Mouse (Mus musculus) thymus, postnatal 14 days (tissue): ENCODE data around the gene Epha6.
"Not testable (repeated sequence)": the region's sequence is repeated elsewhere in the genome, so short reads cannot be mapped to it uniquely, and the experiment has no call there.

ENCODE experiments used
- DNase-seq: peaks from one replicate; pipeline ENCODE4 v3.0.0; 2021

Gene Epha6

DNA sequence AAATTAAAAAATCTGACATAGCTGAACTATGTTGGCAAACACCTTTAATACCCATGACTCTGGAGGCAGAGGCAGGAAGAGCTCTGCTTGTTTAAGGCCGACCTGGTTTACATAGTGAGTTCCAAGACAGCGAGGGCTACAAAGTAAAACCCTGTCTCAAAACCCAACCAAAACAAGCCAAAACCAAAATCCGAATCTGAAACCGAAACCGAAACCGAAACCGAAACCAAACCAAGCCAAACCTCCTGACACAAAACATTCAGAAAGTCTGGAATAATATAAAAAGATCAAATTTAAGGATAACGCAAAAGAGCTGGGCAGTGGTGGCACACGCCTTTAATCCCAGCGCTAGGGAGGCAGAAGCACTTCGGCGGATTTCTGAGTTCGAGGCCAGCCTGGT lies 725.3 kb downstream of the Epha6 start:
- DNase-seq, result no peak

DNA sequence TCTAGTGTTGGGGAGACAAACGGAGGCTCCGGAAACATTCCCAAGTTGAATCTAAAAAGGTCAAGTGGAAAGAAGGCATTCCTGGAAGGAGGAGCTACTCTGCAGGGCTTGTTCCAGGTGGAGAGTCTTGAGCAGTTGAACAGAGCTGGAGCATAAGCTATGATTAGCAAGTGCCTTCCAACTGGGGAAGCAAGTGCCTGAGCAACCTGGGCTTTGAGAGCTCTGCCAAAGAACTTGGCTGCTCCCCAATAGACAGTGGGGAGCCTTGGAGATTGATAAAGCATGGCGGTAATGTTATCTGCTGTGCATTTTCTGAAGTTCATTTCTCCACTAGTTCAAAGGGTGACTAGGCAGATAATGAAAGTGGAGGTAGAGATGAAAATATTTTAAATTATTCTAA lies 733.5 kb downstream of the Epha6 start:
- DNase-seq, result no peak

GRCm38 (mm10) chr16:59854160-59854717 lies 751.1 kb downstream of the Epha6 start:
- DNase-seq, result no peak

DNA sequence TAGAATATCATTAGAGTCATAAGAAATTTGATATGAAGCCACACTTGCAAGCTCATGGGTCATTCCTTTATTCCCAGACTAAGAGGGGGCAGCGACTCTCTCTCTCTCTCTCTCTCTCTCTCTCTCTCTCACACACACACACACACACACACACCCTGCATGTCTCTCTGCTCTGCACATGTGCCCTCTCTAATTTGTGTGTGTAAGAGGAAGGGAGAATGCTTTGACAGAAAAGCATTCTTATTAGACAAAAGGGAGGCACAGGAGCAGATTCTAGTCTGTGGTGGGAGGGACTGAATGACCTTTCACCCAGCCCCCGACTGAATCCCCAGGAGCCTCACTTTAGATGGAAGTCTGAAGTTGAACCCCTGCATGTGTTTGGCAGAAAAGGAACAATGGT lies 752.6 kb downstream of the Epha6 start:
- DNase-seq, result no peak

GRCm38 (mm10) chr16:59846574-59846973 lies 758.8 kb downstream of the Epha6 start:
- DNase-seq, result no peak

DNA sequence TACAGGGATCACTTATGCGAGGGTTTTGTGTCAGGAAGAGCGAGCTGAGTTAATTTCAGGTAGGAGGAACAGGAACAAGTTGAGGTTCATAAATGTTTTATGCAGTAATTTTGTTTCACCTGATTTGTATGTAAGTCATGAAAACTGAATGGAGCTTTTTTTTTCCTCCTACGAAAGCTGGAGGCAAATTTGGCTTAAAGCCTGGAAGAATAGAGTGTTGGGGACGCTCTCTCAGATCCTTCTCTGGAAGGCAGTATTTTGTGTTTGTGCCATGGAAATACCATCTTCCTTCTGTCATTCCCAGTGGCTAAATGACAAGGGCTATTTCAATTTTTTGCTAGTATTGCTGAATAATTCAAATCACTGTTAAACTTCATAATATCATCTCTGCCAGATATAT lies 768.6 kb downstream of the Epha6 start:
- no peak for DNase-seq

DNA sequence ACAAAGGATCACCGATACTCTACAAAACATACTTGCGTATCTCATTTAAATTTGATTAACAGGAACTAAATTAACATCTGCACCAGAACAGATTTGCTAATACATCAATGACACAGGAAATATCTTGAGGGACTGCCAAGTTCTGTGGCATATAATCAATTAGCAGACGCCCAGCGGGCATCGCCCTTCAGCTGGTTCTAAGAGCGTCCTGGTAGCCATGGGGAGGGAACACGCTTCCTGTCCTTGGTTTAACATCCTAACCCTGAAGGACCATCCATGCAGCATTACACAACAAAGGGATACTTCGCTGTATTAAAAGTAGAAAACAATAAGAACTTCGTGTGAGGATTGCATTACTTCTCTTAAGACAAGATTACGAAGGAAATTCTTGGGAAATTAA lies 769.0 kb downstream of the Epha6 start:
- no peak for DNase-seq

GRCm38 (mm10) chr16:59832468-59832867 lies 772.9 kb downstream of the Epha6 start:
- DNase-seq, result no peak

- no peak for DNase-seq
These were observed 775.7 kb downstream of the Epha6 start for GRCm38 (mm10) chr16:59829655-59830054.

DNA sequence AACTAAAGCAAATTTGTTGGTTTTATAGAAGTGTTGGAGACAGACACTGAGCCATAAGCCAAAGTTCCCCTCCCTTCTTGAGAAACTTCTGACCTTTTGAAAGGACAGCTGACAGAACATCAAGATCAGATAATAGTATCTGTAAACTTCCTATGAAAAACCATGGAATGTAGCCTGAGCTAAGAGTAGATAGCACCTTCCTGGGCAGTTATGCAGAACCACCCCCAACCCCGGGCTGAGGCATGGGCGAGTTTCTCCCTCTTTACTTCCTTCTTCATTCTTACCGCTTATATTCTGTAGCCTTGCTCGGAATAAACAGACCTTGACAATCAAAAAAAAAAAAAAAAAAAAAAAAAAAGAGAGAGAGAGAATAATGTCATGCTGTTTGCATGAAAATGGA lies 805.5 kb downstream of the Epha6 start:
- DNase-seq, result not testable (repeated sequence)

DNA sequence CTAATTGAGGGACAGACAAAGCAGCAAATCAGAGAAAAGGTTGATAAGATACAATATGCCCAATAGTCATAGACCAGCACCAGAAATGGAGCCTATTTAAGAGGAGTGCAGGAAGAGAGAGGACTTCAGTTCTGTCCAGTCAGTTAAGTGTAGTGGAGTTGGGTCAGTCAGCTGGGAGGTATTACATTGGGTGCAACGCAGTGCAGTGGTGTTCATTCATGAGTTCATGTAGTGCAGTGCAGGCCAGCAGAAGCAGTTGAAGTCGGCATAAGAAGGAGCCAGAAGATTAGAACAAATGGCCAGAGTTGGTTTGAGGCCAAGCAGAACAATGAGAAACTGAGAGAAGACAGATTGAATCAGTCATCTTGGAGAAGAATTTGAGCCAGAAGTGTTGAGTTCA lies 833.0 kb downstream of the Epha6 start:
- no peak for DNase-seq

DNA sequence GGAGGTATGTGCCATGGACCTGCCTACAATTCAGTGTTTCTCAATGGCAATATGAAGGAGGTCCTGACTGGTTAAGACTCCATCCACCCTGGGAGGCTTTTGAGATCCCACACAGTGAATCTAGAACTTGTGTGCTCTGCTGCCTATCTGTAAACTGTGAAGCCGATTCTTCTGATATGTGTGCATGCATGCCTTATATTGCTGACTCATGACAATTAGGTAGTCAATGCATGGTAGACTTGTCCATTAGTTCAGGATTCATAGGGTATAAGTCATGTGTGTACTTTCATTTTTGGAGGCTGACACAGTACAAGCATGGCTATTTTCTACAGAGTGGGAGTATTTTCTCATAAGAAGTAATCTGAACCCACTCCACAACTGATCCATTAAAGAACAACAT lies 834.9 kb downstream of the Epha6 start:
- DNase-seq, result no peak

GRCm38 (mm10) chr16:59769936-59770335 lies 835.4 kb downstream of the Epha6 start:
- DNase-seq, result no peak

- DNase-seq, result no peak
These were observed 844.5 kb downstream of the Epha6 start for GRCm38 (mm10) chr16:59760875-59761274.

GRCm38 (mm10) chr16:59750905-59751304 lies 854.4 kb downstream of the Epha6 start:
- no peak for DNase-seq

GRCm38 (mm10) chr16:59743669-59744068 lies 861.7 kb downstream of the Epha6 start:
- no peak for DNase-seq

DNA sequence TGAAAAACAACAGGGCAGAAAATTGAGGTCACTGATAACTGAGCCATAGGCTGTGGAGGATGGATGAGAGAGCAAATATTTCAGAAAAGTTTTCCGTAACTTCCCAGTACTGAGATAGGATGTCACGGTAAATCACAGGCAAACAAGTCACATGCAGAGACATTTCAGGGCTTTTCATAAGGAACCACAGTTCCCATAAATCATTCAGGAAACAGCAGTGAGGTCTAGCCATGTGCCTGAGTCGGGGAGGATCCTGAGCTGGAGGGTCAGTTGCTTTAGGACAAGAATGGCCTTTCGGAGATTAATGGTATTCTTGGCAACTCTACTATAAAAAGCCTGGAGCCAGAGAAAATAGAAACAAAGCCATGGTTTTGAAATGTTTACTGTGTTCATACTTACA lies 889.8 kb downstream of the Epha6 start:
- DNase-seq, result no peak

DNA sequence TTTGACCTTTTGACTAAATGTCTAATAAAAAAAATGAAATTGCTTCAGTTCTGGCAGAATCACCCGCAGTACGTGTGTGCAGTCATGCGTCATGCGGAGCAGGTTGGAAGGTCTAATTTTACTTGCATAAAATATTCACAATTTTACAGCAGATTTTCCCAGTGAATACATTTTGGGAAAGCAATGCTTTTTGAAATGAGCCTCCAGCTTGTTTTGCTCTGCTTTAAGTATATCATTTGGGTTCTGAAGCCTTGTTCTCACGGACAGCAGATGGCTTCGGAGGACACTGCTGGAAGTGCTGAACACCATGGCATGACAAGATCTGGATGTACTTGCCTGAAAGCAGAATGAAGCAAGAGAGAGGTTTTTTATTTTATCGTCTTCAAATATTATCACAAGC lies 912.1 kb downstream of the Epha6 start:
- DNase-seq, result no peak

- no peak for DNase-seq
These were observed 916.2 kb downstream of the Epha6 start for GRCm38 (mm10) chr16:59689120-59689519.

GRCm38 (mm10) chr16:59685135-59685534 lies 920.2 kb downstream of the Epha6 start:
- DNase-seq, result no peak

DNA sequence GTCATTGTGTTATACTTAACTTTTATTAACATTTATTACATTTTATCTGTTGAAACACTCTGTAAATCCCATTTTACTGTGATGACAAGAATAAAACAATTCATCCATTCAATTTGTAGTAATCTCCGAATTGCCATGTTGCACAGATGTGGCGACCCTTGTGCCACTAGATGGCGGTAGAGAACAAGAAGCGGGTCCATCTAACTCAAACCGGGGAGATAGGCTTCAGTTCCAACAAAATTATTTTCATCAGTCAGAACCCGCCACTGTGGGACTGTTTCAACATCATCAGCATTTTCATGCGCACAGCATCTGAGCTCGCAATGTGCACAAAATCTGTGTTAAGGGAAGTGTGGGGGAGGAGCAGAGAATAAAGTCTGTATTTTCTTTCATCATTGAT lies 921.9 kb downstream of the Epha6 start:
- DNase-seq, result peak; percentile 45

DNA sequence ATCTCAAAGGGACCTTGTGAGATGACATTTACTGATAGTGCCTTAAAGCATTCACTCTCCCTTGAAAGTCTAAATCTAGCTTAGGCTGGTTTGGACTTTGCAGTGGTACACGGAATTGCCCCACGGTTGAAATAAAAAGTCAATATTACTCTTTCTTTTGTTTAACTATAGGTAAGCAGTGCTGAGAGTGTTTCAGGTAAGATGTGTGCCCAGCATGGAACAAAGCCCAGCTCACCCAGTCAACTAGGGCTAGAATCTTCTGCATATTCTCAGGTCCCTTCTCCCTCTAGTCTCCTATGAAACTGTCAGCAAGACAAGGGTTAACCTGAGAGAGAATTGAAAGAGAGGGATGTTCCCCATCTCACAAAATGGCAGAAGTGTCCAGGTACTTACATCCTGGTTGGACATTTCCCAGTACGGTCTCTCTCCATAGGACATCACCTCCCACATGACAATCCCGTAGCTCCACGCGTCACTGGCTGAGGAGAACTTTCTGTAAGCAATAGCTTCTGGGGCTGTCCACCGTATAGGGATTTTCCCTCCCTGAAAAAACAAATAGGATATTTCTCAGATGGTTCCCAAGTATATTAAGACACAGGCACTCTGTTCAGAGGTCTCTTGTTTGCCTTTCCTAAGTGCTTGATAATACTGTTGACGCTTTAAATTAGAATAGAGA lies 923.0 kb downstream of the Epha6 start:
- DNase-seq, result no peak

- no peak for DNase-seq
These were observed 938.4 kb downstream of the Epha6 start for GRCm38 (mm10) chr16:59666938-59667337.

DNA sequence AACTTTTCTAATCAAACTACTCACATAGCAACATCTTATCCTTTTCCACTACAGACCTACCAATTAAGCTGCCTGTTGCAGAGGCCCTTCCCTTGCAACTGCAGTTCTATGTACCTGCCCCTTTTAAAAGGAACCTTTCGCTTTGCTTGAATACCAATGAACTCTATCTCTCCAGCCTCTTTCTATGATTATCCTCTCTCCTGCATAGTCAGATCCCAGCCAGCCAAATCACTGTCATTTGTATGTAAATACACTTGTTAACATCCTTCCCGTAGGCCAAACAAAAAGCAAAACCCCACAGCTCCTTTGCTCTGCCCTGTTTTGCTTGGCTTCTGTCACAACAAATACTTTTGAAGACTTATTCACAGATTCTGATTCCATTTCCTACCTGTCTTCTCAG lies 961.6 kb downstream of the Epha6 start:
- no peak for DNase-seq

DNA sequence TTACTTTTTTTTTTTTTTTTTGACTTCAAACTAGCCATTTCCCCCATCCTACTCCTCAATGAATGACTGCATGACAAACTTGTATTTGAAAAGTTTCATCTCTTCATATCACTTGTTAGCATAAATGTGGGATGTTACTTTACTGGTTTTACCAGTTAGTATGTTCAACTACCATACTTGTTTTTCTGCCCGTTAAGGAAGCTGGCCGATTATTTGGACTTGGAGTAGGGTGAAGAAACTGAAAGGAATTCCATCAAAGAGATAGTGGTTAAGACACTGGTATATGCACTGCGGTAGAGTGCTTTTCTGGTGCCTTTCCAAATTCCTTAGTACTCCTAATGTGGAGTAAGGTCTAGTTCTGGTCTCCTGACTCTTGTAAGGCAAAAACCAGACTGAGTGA lies 965.3 kb downstream of the Epha6 start:
- DNase-seq, result no peak
